Mouse (Mus musculus) liver (tissue): ENCODE measurements around the gene March6.

Experiments
- DNase-seq: peaks from one replicate; pipeline ENCODE4 v3.0.0-alpha.2; 2020; ENCODE audit warnings: mixed read lengths

The March6 gene

DNA sequence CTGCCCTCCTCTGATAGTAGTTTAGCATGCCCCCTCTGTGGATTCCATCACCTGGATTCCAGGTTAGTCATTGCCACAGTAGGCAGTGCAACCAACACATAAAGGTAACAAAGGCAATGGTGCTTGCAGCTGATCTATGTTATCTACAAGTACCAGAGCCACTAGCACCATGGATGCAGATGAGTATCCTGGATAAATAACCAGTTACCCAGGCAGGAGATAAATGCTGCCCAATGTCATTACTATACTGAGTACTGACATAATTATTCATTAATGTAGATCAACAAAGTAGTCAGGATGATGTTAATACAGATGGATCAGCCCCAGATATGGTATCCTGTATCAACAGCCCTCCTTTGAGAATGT, 19.5 kb downstream of the March6 start:
- DNase-seq: no peak

DNA sequence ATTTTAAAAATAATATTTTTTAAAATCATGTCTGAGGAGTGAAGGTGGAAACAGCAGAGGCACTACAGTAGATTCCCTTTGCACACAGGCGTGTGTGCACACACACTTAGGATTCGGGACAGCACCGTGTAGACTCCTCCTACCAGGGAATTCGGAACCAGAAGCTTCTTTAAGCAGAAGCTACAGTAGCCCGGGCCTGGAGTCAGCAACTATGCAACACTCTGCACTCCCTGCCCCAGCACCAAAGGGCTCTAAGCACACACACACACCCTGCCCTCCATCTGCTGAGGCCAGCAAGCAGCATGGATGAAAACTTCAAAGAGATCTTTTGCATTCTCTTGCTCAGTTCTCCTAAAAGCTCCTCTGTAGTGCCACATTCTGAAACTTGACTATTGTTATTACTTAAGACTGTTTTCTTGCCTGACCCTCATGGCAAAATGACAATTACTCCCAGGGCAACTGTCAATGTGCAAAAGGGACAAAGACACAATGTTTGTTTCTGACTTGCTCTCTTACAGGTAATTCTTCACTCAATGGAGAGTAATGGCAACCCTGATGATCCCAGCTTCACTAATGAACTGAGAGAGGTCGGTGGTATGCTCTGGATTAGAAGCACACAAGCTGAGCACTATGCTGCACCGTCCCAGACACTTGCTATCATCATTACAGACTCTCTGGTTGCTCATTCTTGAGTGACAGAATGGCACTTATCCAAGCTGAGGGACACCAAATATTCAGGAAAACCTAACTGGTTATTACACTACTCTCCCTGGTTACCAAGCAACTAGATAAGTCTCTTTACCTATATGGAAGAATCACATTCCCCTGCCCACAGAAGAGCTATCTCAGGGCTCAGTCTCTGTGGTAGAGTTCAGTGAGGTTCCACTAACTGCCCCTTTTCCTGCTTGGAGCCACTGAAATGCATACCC, 20.1 kb downstream of the March6 start:
- DNase-seq: no peak

DNA sequence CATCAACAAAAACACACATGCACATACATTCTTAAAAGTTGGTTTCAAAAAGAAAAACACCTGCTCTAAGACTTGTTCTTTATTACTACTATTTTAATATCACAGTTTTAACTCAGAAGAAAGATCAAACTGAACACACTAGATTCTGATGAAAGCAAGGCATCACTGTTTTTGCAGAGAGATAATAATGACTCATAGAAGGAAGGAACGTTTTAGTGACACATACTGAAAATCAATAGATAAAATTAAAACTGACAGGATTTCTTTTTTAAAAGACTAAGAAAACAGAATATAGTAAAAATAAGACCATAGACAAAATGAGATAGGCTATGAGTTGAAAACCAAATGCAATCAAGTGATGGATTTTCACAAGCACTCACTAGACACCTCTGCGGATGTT, 25.8 kb downstream of the March6 start:
- no peak for DNase-seq

DNA sequence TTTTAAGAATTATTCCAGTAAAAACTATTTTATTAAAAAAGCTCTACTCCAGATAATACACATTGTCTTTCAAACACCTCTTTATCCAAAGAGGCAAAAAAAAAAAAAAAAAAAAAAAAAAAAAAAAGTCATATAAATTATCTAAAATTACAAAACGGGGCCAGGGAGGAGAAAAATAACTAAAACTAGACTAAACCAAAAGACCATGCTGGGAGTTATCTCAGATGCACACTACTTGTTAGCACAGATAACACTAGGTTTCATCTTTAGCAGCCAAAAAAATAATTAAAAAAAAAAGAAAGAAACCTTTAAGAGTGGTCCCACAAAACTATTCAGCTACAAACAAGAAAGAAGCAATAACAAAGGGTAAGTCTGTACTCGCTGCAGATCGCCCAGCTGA, 27.4 kb downstream of the March6 start:
- no peak for DNase-seq

DNA sequence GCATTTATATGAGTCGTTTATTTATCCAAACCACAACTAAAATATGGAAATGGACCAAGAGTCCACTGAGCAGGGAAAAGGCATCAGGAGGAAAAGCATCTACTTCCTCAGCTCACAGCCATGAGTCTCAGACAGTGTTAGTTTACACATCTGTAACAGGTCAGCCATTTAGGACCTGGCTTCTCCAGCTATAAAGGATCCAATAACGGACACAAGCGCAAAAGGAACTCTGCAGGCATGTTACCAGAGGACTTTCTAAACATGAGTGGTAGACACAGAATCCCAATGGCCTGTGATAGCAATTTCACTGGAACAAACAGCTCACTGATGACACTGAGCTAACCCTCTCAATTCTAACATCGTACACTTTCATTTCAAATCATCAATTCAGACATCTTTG, 27.9 kb downstream of the March6 start:
- no peak for DNase-seq

DNA sequence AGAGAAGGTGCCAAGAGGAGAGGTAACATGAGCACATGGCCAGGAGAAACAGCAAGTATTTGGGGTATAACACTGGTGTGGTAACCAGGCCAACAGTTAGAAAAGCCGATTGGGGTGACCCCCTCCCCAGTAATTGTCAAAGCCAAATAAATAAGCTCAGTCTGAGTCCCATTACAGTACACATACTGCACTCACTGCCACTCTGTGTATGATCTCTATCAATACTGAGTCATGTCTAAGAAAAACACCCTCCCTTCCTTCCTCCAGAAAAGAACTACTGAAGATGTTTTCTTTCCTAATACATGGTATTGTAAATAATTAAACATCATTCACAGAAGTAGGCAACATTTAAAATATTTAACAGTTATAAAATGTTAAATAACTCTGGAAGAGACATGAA, 28.5 kb downstream of the March6 start:
- no peak for DNase-seq

DNA sequence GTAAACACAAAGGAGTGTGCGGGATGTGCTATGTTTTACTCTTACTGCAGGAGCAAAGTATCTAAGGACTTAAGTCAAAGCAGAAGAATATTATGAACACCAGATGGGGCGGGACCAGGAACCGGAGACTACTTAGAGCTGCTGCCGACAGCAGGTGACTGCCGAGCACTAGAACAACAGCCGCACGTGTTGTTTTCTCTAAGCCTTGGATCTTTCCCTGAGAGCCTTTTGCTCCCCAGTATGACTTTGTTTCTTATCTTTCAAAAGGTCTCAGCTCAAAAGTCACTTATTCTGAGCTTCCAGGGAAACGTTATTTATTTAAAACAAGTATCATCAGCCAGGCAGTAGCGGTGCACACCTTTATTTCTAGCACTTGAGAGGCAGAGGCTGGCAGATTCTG, 36.0 kb downstream of the March6 start:
- DNase-seq: no peak

DNA sequence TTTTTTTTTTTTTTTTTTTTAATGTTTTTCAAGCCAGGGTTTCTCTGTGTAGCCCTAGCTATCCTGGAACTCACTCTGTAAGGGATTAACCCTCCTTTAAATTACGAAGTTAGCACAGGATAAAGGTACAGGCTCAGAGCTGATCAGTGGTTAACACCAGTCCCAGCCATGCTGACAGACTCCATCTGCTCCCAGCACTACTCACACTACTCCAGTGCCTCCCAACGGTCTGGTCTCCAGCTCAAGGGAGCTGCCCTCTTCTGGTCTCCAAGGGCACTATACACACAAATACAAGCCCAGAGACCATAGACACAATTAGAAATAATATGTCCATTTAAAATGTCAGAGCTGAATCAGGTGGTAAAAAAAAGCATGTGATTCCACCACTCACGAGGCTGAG, 36.5 kb downstream of the March6 start:
- no peak for DNase-seq

DNA sequence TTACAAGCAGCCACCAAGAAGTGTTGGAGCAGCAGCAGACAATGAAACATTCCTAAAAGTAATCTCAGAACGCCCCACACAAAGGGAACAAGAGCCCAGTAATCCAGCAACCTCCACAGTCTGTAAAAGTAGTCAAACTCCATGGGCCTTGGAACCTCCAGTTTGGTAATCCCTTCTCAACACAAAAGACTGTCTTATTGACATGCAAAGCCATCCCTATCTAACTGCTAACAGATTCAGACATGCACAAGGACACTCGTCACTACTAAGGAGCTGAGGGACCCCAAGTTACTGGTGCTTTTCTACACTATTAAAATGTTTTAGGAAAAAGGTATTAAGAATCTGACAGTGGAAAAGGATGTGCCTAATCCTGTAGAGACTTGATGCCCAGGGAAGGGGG, 43.4 kb downstream of the March6 start:
- DNase-seq: no peak

DNA sequence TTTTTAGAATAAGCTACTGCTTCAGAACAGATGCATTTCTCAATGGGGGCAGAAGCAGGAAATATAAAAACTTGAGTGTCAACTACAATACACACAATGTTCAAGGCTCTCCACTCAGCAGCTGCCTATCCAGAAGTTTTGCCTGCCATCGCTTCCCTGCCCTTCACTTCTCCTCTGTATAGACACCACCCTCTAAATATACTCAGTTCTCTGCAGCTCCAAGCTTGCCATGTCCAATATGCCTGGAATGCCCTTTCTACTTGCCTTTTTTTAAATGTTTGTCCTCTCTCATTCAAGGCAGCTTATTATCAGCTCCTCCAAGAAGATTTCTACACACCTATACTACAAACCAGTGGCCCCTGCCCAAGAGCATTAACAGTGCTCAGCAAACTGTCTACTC, 54.2 kb downstream of the March6 start:
- DNase-seq: no peak

DNA sequence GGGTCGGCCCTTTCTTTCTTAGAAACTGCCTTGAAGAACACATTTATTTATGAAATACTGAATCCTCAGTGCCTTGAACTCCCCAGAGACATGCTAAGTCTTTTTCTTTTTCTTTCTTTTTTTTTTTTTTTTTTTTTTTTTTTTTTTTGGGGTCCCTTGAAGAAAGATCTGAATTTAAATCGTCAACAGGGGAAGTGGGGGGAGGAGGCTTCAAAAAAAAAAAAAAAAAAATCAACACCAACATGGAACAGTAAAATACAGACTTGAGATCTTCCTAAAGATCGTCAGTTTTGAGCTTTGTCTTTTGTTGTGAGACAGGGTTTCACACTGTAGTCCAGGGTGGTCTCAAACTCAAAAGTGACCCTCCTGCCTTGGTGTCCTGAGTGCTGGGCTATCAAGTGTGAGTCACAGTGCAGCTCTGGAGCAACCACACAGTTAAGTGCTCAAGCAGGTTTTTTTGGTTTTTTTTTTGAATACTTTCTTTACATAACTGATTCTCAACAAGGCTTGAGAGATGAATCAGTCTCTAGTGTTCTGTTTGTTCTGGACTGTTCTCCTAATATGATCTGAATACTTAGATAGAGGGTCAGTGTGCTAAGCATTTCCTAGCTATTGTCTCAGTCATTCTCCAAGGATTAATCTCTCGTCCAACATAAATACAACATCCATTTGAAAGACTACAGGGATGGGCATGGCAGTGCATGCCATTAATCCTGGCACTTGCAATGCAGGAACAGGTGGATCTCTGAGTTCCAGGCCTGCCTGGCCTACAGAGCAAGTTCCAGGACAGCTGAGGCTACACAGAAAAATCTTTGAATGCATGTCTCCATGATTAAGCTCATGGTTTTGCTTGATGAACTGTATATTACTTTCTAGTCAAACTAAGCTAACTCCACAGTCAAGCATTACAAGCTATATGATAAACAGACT, 57.9 kb downstream of the March6 start:
- DNase-seq: no peak

DNA sequence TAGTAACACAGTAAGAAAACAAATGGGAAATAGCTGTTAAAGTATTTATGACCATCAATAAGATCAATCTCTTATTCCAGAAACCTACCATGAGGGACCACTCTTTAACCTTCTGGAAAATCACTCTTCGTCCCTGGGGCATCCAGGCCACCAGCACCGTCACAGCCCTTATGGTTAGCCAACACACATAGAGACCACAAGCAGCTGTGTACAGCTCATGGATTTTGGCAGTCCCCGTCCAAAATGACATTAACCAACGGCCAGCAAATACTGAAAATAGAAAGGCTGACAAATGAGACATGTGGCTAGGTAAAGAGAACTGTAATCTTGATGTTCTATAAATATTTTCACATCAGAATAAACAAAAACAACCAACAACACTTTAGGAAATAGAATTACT, 59.3 kb downstream of the March6 start:
- no peak for DNase-seq

DNA sequence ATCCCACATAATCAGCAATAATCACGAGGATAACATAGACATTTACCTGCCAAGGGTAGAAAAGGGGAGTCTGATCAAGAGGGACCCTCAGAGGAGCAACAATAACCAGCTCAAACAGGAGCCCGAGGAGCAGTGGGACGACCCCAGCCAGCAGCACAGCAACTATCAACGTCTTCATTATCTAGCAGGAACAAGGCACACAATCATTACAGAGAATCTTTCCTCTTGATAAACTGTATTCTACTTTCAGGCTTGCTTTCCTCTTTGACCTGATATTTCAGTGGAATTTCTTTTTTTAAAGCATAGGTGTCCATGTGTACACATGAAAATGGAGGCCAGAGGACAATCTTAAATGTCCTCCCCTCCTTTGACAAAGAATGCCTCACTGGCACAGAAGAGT, 61.4 kb downstream of the March6 start:
- no peak for DNase-seq

DNA sequence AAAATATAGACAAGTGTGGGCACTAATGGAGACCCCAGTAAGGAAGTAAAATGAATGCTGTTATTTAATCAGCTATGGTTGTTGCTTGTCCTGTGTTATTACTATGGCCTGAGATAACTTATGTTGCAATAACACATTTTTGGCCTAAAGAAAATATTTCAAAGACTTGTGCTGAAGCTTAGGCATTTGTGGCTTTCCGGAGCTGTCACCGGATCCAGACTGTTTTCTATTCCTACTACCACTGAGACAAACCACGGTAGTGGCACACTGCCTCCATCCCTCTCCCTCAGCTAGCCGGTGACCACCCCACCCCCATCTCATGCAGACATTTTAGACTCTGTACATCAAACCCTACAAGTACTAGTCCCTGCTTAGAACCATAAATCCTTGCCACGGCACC, 62.0 kb downstream of the March6 start:
- DNase-seq: no peak

DNA sequence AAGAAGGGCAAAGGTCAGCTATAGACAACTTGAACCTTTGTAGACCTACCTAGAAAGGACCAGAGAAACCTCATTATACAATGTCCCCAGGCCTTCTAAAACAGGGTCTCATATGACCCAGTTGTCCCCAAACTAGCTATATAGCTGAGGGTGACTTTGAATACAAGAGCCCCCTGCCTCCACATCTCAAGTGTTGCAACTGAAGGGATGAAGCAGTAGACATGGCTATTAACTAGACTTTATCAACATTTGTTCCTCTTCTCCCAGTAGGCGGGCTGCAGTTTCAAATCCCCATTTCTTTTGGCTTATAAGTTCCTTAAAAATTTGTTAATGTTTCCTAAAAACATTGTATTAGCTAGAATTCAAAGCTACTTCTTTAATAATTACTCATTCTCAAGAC, 64.1 kb downstream of the March6 start:
- DNase-seq: no peak

DNA sequence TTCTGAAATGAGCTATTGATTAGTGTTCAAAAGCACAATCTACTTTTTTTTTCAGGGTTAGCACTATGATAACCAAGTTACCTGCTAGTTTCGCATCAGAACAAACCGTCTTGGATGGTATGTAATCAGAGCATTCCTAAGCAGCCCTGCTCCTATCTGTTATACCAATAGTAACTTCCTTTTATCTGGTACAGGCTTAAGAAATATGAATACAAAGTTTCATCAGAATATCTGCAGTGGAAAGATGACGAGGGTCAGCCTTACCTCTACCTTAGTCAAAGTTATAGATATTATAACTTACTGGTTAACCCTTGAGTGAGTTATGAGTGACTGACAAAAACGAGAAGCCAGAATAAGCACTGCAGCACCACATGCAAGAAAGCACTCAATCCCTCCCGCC, 64.6 kb downstream of the March6 start:
- DNase-seq: no peak

DNA sequence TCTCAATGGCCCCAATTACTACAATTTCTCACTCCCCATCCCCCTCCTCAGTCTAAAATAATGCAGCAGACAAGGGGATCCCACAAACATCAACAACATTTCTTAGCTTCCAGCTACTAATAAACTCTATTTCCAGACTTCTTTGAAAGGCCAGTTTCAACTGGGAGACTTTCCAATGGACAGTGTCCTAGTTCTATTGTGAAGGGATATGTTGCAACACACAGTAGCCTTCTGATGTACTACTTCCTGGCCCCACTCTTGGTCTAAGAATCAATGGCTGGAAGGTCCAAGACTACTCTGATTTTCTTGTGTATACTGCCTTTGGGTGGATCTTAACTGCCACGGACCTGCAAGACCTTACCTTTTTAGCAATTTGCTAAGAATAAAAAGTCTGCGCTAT, 65.0 kb downstream of the March6 start:
- no peak for DNase-seq

DNA sequence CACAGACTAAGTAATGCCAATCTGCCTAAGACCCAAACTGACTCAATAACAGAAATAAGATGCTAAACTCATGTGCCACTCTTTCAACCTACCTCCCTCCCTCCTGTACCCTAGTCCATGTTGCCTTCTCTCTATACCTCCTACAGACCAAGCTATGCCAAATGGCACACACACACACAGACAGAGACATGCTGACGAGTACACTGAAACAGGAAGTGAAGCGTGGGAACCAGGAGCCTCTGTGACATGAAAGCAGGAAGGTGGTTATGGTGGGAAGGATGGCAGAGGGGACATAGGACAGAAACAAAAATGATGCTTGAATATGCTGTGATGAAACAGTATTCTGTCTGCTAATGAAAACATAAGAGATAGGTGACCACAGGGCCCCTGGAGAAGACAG, 70.3 kb downstream of the March6 start:
- no peak for DNase-seq

DNA sequence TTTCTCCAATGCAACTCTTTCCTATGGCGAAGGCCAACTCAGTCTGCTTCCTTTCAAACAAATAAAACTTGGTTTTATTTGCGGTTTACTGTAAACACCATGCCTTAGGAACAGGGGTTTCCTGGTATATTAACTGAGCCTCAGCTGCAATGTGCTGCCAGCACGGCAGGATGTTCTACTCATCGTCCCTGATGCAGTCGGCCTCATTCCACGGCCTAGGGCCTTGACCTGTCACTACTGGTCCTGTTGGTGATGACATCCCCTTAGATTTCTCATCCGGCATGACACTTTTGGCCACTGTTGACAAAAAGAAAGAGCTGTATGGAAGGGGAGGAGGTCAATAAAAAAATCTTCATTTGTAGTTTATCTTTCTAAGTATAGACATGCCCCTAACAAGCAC, 72.8 kb downstream of the March6 start:
- DNase-seq: no peak

DNA sequence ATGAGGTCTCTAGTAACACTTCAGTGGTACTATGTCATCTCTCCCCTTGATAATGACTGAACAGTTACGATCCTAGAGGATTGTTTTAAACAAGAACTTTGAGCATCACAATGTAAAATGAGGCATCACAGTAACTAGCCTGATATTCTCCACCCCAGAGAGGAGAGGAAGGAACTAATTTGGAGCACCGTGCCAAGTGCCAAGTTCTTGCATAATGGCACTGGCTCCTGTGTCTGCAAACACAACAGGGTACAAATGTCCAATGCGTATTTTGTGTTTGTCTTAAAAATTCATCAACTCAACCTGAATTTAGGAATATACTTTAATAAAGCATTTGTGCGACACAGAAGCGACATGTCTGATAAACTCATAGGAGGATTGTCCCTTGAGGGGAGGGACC, 74.5 kb downstream of the March6 start:
- DNase-seq: no peak

DNA sequence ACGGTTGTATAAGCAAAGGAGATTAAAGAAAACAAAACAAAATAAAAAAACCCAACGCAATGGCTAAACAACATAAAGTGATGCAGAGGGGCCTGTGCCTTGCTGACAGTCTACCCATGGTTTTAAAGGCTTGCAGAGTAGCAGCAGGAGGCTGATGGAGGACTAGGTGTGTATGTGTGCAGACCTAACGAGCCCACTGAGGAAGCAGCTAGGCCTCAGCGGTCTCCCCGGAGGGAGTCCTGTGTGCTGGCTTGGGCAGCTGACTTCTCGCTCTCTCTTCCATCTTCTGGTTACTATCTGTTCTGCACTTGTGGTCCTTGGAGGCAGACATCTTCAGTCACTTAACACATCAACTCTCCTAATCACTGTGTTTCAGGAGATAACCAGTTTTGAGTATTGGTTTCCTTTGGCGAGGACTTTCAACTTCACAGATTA, 76.0 kb downstream of the March6 start:
- DNase-seq: no peak

DNA sequence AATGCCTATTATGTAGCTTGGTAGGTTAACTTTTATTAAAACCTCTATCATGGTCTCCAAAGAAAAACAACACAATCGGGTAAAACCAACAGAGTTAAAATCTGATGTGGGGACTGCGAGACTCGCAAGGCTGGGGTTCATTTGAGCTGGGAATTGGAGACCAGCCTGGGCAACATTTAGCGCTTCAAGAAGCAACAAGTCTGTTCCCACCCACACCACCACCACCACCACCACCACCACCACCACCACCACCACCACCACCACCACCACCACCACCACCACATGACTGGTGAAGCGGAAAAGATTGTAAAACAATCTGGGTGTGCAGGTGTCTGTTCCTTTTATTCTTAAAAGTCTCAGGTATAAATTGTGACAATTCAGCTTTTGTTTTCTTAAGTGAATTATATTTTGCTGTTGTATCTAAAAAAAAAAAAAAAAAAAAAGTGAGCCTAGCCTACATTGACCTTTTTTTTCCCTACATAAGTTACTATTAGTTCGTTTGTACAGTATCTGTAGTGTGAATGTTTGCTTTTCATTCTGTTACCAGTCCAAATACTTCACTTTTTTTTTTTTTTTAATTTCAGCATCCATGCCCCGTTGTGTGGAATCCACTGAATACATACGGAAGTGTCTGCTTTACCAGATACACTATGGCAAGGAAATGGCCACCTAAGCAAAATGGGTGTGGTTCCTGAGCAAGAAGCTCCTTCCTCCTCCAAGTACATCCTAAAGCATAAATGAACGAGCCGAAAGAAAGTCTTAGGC, 76.6 kb downstream of the March6 start:
- DNase-seq: no peak
